Mouse (Mus musculus): Measurements from ENCODE around the gene Ncam1. TPM values are rescaled to one million over a fixed set of nuclear protein-coding genes. Genes with fewer than 3 reads are reported as not detected.

Ncam1 gene
- total RNA-seq, 2 experiments from 2014 or later, result 741 to 808 TPM

- DNase-seq (ENCODE audit: extremely low spot score in 1 of 2, low spot score in 2 of 2), result no peak
- intact Hi-C loops (cut with DNase I), result no loop called here
Measured at GRCm38 (mm10) chr9:49531833-49532232, 266.9 kb downstream of the Ncam1 start.

GRCm38 (mm10) chr9:49531257-49531656, 267.5 kb downstream of the Ncam1 start:
- intact Hi-C loops (cut with DNase I), result no loop called here
- DNase-seq (ENCODE audit: extremely low spot score in 1 of 2, low spot score in 2 of 2), result no peak

GRCm38 (mm10) chr9:49530739-49531138, 268.0 kb downstream of the Ncam1 start:
- intact Hi-C loops (cut with DNase I), result no loop called here
- DNase-seq (ENCODE audit: extremely low spot score in 1 of 2, low spot score in 2 of 2), result no peak

GRCm38 (mm10) chr9:49529366-49529959, 269.3 kb downstream of the Ncam1 start:
- intact Hi-C loops (cut with DNase I), result loop anchor here (5.0 kb wide), 1 partner anchor 268 kb away; the partner anchor contains the start of gene Ncam1
- no peak for DNase-seq (ENCODE audit: extremely low spot score in 1 of 2, low spot score in 2 of 2)

GRCm38 (mm10) chr9:49528943-49529342, 269.8 kb downstream of the Ncam1 start:
- no peak for DNase-seq (ENCODE audit: extremely low spot score in 1 of 2, low spot score in 2 of 2)
- intact Hi-C loops (cut with DNase I), result loop anchor here (5.0 kb wide), 1 partner anchor 268 kb away; the partner anchor contains the start of gene Ncam1

GRCm38 (mm10) chr9:49528026-49528425, 270.7 kb downstream of the Ncam1 start:
- DNase-seq (ENCODE audit: extremely low spot score in 1 of 2, low spot score in 2 of 2), result no peak
- intact Hi-C loops (cut with DNase I), result loop anchor here (5.0 kb wide), 1 partner anchor 269 kb away; the partner anchor contains the start of gene Ncam1

GRCm38 (mm10) chr9:49527340-49527739, 271.4 kb downstream of the Ncam1 start:
- intact Hi-C loops (cut with DNase I), result loop anchor here (5.0 kb wide), 1 partner anchor 270 kb away; the partner anchor contains the start of gene Ncam1
- DNase-seq (ENCODE audit: extremely low spot score in 1 of 2, low spot score in 2 of 2), result no peak

- DNase-seq (ENCODE audit: extremely low spot score in 1 of 2, low spot score in 2 of 2), result no peak
- intact Hi-C loops (cut with DNase I), result loop anchor here (5.0 kb wide), 1 partner anchor 273 kb away; the partner anchor contains the start of gene Ncam1
Measured at GRCm38 (mm10) chr9:49524721-49525120, 274.0 kb downstream of the Ncam1 start.

GRCm38 (mm10) chr9:49523881-49524280, 274.8 kb downstream of the Ncam1 start:
- no peak for DNase-seq (ENCODE audit: extremely low spot score in 1 of 2, low spot score in 2 of 2)
- intact Hi-C loops (cut with DNase I), result no loop called here

GRCm38 (mm10) chr9:49514306-49514705, 284.4 kb downstream of the Ncam1 start:
- intact Hi-C loops (cut with DNase I), result no loop called here
- DNase-seq (ENCODE audit: extremely low spot score in 1 of 2, low spot score in 2 of 2), result no peak

- intact Hi-C loops (cut with DNase I), result no loop called here
Measured at GRCm38 (mm10) chr9:49510666-49511065, 288.1 kb downstream of the Ncam1 start.

GRCm38 (mm10) chr9:49509628-49510027, 289.1 kb downstream of the Ncam1 start:
- DNase-seq (ENCODE audit: extremely low spot score in 1 of 2, low spot score in 2 of 2), result no peak
- intact Hi-C loops (cut with DNase I), result no loop called here

More at GRCm38 (mm10) chr9:49510666-49511065, 288.1 kb downstream of the Ncam1 start:
- DNase-seq (ENCODE audit: extremely low spot score in 1 of 2, low spot score in 2 of 2), result no peak

GRCm38 (mm10) chr9:49509094-49509493, 289.6 kb downstream of the Ncam1 start:
- intact Hi-C loops (cut with DNase I), result no loop called here

GRCm38 (mm10) chr9:49507829-49508585, 290.7 kb downstream of the Ncam1 start:
- intact Hi-C loops (cut with DNase I), result no loop called here
- DNase-seq (ENCODE audit: extremely low spot score in 1 of 2, low spot score in 2 of 2), result no peak

More at GRCm38 (mm10) chr9:49509094-49509493, 289.6 kb downstream of the Ncam1 start:
- no peak for DNase-seq (ENCODE audit: extremely low spot score in 1 of 2, low spot score in 2 of 2)

- DNase-seq (ENCODE audit: extremely low spot score in 1 of 2, low spot score in 2 of 2), result no peak
- intact Hi-C loops (cut with DNase I), result no loop called here
Measured at GRCm38 (mm10) chr9:49504658-49505057, 294.1 kb downstream of the Ncam1 start.

GRCm38 (mm10) chr9:49502245-49502644, 296.5 kb downstream of the Ncam1 start:
- no peak for DNase-seq (ENCODE audit: extremely low spot score in 1 of 2, low spot score in 2 of 2)
- intact Hi-C loops (cut with DNase I), result no loop called here

GRCm38 (mm10) chr9:49499878-49500277, 298.8 kb downstream of the Ncam1 start:
- intact Hi-C loops (cut with DNase I), result loop anchor here (10.0 kb wide), 1 partner anchor 675 kb away; no protein-coding TSS in a partner anchor
- DNase-seq (ENCODE audit: extremely low spot score in 1 of 2, low spot score in 2 of 2), result no peak

GRCm38 (mm10) chr9:49493979-49494649, 304.6 kb downstream of the Ncam1 start:
- intact Hi-C loops (cut with DNase I), result loop anchor here (5.0 to 10.0 kb wide), 3 partner anchors 681 to 1038 kb away; no protein-coding TSS in a partner anchor
- peak; percentile 62 to 74 for DNase-seq (ENCODE audit: extremely low spot score in 1 of 2, low spot score in 2 of 2)

GRCm38 (mm10) chr9:49490609-49491008, 308.1 kb downstream of the Ncam1 start:
- no peak for DNase-seq (ENCODE audit: extremely low spot score in 1 of 2, low spot score in 2 of 2)
- intact Hi-C loops (cut with DNase I), result loop anchor here (5.0 to 10.0 kb wide), 3 partner anchors 684 to 1042 kb away; no protein-coding TSS in a partner anchor
